13 mouse cellular contexts compared by ENCODE assay signal in the genomic region with DNA sequence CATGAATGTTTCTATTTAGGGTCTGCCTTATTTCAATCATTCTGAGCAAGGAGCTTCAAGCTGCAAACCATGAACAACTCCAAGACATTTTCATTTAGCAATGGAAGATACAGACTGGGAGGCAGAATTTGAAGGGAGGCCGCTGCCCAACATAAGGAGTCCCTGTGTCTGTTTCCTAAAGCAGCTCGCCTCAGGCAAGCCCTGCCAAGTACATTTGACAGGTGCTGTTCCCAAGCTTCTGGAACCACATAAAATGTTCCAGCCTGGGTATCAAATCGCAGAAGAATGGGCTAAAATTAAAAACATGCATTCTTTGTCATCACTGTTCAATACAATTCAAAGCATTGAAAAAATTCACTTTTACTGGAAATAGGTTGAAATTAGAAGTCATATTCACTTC.
"Had no signal": no experiment of that assay in that cellular context is flagged by ENCODE, and none has a peak within 500 bp of the region (broad histone marks: within the 10 kb centered on the region; RNA-seq: fewer than 3 reads in every experiment).

No protein-coding gene starts in this region.

- H3K4me2 ChIP-seq: liver, embryonic 13.5 days; lung, embryonic 15.5 days; midbrain, embryonic 12.5 days; stomach, embryonic 15.5 days had no signal

- H3K27ac ChIP-seq: left cerebral cortex, adult 2 months; liver, embryonic 13.5 days; lung, embryonic 15.5 days; midbrain, embryonic 12.5 days; stomach, embryonic 15.5 days had no signal

- H3K9me3 ChIP-seq: liver, embryonic 13.5 days; lung, embryonic 15.5 days; midbrain, embryonic 12.5 days; stomach, embryonic 15.5 days had no signal

- H3K27me3 ChIP-seq: liver, embryonic 13.5 days; lung, embryonic 15.5 days; midbrain, embryonic 12.5 days; stomach, embryonic 15.5 days had no signal

- H3K4me1 ChIP-seq: liver, embryonic 13.5 days; stomach, embryonic 15.5 days had no signal

- ATAC-seq: liver, postnatal 0 days; midbrain, embryonic 16.5 days had no signal

- H3K4me3 ChIP-seq: left cerebral cortex, adult 2 months; liver, embryonic 13.5 days; lung, embryonic 15.5 days; midbrain, embryonic 12.5 days; stomach, embryonic 15.5 days had no signal

- DNase-seq: kidney, adult 8-10 months; kidney, postnatal 25 days; liver; liver, embryonic 13.5 days; liver, postnatal 0 days; right cerebral cortex, postnatal 14 days; thymus, adult 2 months; thymus, postnatal 25 days had no signal

- H3K9ac ChIP-seq: liver, embryonic 13.5 days; liver, postnatal 0 days; lung, embryonic 15.5 days; midbrain, embryonic 12.5 days; stomach, embryonic 15.5 days had no signal

- H3K36me3 ChIP-seq: liver, embryonic 13.5 days; lung, embryonic 15.5 days; midbrain, embryonic 12.5 days; stomach, embryonic 15.5 days had no signal
